Mouse (Mus musculus) liver, embryonic 12.5 days (tissue): ENCODE results near the gene Mknk1. TPM values are rescaled to one million over a fixed set of nuclear protein-coding genes. Genes with fewer than 3 reads are reported as not detected.
A peak's percentile ranks its signal among the peaks of the same experiment; 100 is the strongest.

Experiments
- ATAC-seq: fragments of 200-750 bp; cut with Nextera tagmentation; 2 replicates; pipeline ENCODE4 v1.8.0; 2017; ENCODE audit warnings: moderate number of reproducible peaks, mild to moderate bottlenecking, moderate library complexity
- H3K27ac ChIP-seq: fragments of 300-500 bp; sonication (generic); 2 replicates; pipeline ENCODE4 v1.5.1; 2016; ENCODE audit warnings: mild to moderate bottlenecking
- H3K27me3 ChIP-seq: fragments of 300-500 bp; sonication (generic); replicated peaks from 2 replicates; pipeline ENCODE4 v1.6.1; 2016; ENCODE audit warnings: mild to moderate bottlenecking, moderate library complexity
- H3K36me3 ChIP-seq: fragments of 300-500 bp; sonication (generic); 2 replicates; pipeline ENCODE4 v1.6.1; 2016; ENCODE audit warnings: mild to moderate bottlenecking, moderate library complexity
- H3K4me1 ChIP-seq: fragments of 300-500 bp; sonication (generic); 2 replicates; pipeline ENCODE4 v1.6.1; 2016
- H3K4me2 ChIP-seq: fragments of 300-500 bp; sonication (generic); 2 replicates; pipeline ENCODE4 v1.6.1; 2016; ENCODE audit warnings: mild to moderate bottlenecking, moderate library complexity
- H3K4me3 ChIP-seq: fragments of 300-500 bp; sonication (generic); 2 replicates; pipeline ENCODE4 v1.5.1; 2016; ENCODE audit warnings: mild to moderate bottlenecking, moderate library complexity
- H3K9ac ChIP-seq: fragments of 300-500 bp; sonication (generic); 2 replicates; pipeline ENCODE4 v1.6.1; 2016; ENCODE audit warnings: mild to moderate bottlenecking, moderate library complexity
- H3K9me3 ChIP-seq: fragments of 300-500 bp; sonication (generic); replicated peaks from 2 replicates; pipeline ENCODE4 v1.6.1; 2016; ENCODE audit warnings: mild to moderate bottlenecking, moderate library complexity
- WGBS: fragments of 180-500 bp; shearing (Covaris S2); methylation state at CpG from one replicate; pipeline ENCODE4 v1.1.7; 2016; ENCODE audit not compliant: insufficient replicate concordance; 5-methylcytosine and 5-hydroxymethylcytosine counted together
- polyA plus RNA-seq: library from polyadenylated mRNA; unstranded; fragments of >200 nt; fragmentation: Nextera tagmentation; extraction: Ambion mirVana; gene quantifications from 2 replicates; pipeline ENCODE4 v1.2.1, GENCODE M21; 2016

Gene Mknk1
- polyA plus RNA-seq, 1 experiment from 2014 or later: 45.2 TPM

GRCm38 (mm10) chr4:115869512-115870210 is 30.7 kb downstream of the Mknk1 start:
- no peaks in the 10 kb centered on the region for H3K27me3 ChIP-seq
- H3K4me1 ChIP-seq: no peaks in the 10 kb centered on the region
- peaks cover 97% of the 10 kb centered on the region for H3K36me3 ChIP-seq
- no peak overlapping the region for H3K27ac ChIP-seq
- WGBS: 73% methylated on average over 16 of the region's 16 CpGs
- H3K4me3 ChIP-seq: no peak overlapping the region
- no peaks in the 10 kb centered on the region for H3K9me3 ChIP-seq
- no peak overlapping the region for H3K9ac ChIP-seq
- no peak for ATAC-seq
- no peak overlapping the region for H3K4me2 ChIP-seq

DNA sequence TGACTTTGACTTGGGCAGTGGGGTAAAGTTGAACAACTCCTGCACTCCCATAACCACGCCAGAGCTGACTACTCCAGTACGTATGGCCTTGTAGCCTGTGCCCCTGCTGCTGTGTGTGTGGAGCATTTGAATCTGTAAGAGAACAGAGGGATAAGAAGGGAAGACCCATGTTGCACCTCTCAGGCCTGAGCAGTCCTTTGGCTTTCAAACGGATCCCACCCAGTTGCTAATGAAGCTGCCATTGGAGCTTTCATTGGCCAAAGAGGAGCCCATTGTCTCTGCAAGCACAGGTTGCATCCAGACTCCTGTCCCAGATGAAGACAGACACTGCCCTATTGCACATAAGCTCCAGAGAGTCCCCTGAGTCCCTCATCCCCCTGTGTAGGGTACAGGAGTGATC is 34.2 kb downstream of the Mknk1 start:
- no peak for ATAC-seq

GRCm38 (mm10) chr4:115878216-115878678 is 39.2 kb downstream of the Mknk1 start:
- H3K27ac ChIP-seq: no peak overlapping the region
- WGBS: 44% methylated on average over 11 of the region's 11 CpGs
- 0 out of 2 replicates have a peak, but pooled peaks cover 4% of the 10 kb centered on the region for H3K4me1 ChIP-seq
- H3K4me3 ChIP-seq: no peak overlapping the region
- peaks cover 10% of the 10 kb centered on the region for H3K27me3 ChIP-seq
- H3K9ac ChIP-seq: no peak overlapping the region; the same call in 1 of the 2 replicates
- no peak for ATAC-seq
- H3K36me3 ChIP-seq: peaks cover 55% of the 10 kb centered on the region
- H3K9me3 ChIP-seq: no peaks in the 10 kb centered on the region
- no peak overlapping the region for H3K4me2 ChIP-seq

More for the DNA sequence above, 34.2 kb downstream of the Mknk1 start:
- Histone ChIP-seq H3K4me1 (0 out of 2 replicates have a peak, but pooled peaks cover 4% of the 10 kb centered on the region), H3K36me3 (peaks cover 99% of the 10 kb centered on the region), H3K9me3 (no peaks in the 10 kb centered on the region), H3K27me3 (no peaks in the 10 kb centered on the region), H3K27ac (no peak overlapping the region), H3K9ac (no peak overlapping the region), H3K4me3 (no peak overlapping the region), H3K4me2 (no peak overlapping the region)
- 87% methylated on average over 3 of the region's 3 CpGs for WGBS

DNA sequence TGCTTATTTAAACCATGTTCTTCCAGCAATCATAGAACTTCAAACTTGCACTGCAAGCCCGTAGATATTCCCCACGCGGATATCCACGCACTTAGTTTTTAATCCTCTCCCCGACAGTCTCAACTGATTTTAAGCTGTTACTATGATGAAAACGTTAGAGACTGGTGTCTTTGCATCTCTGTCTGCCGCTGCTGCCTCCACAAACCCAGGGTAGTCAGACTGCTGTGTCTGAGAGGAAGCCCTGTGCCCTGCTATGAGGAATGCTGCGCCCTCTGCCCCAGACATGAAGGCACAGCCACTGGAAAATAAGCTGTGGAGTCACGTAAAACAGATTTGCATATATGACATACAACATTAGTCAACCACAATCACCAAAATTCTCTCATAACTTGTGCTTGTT is 39.8 kb downstream of the Mknk1 start:
- no peak overlapping the region for H3K4me3 ChIP-seq
- peaks cover 50% of the 10 kb centered on the region for H3K36me3 ChIP-seq
- 59% methylated on average over 9 of the region's 9 CpGs for WGBS
- H3K4me2 ChIP-seq: no peak overlapping the region
- no peak for ATAC-seq
- no peak overlapping the region for H3K27ac ChIP-seq
- no peaks in the 10 kb centered on the region for H3K9me3 ChIP-seq
- peaks cover 16% of the 10 kb centered on the region for H3K27me3 ChIP-seq
- H3K4me1 ChIP-seq: 0 out of 2 replicates have a peak, but pooled peaks cover 4% of the 10 kb centered on the region
- no peak overlapping the region for H3K9ac ChIP-seq

DNA sequence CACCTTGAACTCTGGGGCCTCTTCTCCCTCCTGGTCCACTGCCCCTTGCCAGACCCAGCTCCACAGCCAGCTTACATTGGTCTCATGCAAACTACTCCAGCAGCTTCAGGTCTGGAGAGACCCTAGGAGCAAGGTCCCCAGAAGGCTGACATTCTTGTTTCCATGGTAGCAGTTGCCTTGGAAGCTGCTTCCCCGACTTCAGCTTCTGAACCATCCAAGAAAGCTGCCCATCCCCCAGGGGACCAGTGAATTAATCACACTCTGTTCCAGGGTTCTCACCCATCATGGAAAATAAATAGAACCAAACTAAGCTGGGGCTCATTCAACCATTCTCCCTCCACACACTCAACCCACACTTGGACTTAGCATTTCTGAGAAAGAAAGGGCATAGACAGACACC is 42.2 kb downstream of the Mknk1 start:
- Histone ChIP-seq H3K27ac (no peak overlapping the region), H3K9me3 (no peaks in the 10 kb centered on the region), H3K4me2 (no peak overlapping the region), H3K27me3 (peaks cover 29% of the 10 kb centered on the region), H3K4me1 (0 out of 2 replicates have a peak, but pooled peaks cover 4% of the 10 kb centered on the region), H3K36me3 (peaks cover 26% of the 10 kb centered on the region), H3K4me3 (no peak overlapping the region), H3K9ac (no peak overlapping the region)
- ATAC-seq: no peak
- WGBS: 46% methylated on average over 1 of the region's 1 CpGs

- Histone ChIP-seq H3K27me3 (peaks cover 37% of the 10 kb centered on the region), H3K4me3 (no peak overlapping the region), H3K9me3 (no peaks in the 10 kb centered on the region), H3K27ac (no peak overlapping the region), H3K9ac (no peak overlapping the region), H3K4me2 (no peak overlapping the region), H3K36me3 (peaks cover 16% of the 10 kb centered on the region), H3K4me1 (0 out of 2 replicates have a peak, but pooled peaks cover 4% of the 10 kb centered on the region)
- ATAC-seq: no peak
- 43% methylated on average over 4 of the region's 4 CpGs for WGBS
These were observed 43.2 kb downstream of the Mknk1 start for GRCm38 (mm10) chr4:115882195-115882594.

GRCm38 (mm10) chr4:115884022-115884421 is 45.0 kb downstream of the Mknk1 start, which contains the start of gene Kncn:
Gene Kncn, plus strand, starts transcription at chr4:115884400.
- WGBS: 57% methylated on average over 6 of the region's 6 CpGs
- no peak within 1 kb of the TSS for H3K27ac ChIP-seq
- H3K27me3 ChIP-seq: peaks cover 47% of the 10 kb centered on the region
- no peaks in the 10 kb centered on the region for H3K4me1 ChIP-seq
- no peak within 1 kb of the TSS for H3K9ac ChIP-seq
- no peak within 1 kb of the TSS for H3K4me2 ChIP-seq
- no peak within 1 kb of the TSS for H3K4me3 ChIP-seq
- H3K9me3 ChIP-seq: no peaks in the 10 kb centered on the region
- H3K36me3 ChIP-seq: no peaks in the 10 kb centered on the region
- no peak for ATAC-seq

DNA sequence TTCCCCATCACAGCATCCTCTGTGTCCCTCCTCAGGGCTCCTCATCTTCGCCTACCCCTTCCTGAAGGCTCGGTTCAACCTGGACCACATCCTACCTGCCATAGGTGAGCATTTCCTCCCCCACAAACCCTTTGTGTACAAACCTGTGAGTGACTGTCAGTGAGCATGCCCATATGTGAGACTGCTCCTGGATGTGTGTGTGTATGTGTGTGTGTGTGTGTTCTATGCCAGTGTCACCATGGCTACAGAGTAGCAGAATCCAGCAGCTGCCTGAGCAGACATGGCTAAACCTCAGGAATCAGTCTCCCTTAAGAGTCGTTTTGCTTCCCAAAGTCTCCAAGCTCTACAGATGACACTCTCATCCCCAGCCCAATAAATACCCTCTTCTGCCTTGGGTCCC is 46.8 kb downstream of the Mknk1 start:
- H3K4me1 ChIP-seq: 0 out of 2 replicates have a peak, but pooled peaks cover 2% of the 10 kb centered on the region
- H3K27ac ChIP-seq: no peak overlapping the region
- no peak overlapping the region for H3K9ac ChIP-seq
- no peaks in the 10 kb centered on the region for H3K36me3 ChIP-seq
- no peak overlapping the region for H3K4me2 ChIP-seq
- 56% methylated on average over 3 of the region's 3 CpGs for WGBS
- H3K4me3 ChIP-seq: no peak overlapping the region
- no peaks in the 10 kb centered on the region for H3K9me3 ChIP-seq
- peaks cover 65% of the 10 kb centered on the region for H3K27me3 ChIP-seq
- ATAC-seq: no peak

DNA sequence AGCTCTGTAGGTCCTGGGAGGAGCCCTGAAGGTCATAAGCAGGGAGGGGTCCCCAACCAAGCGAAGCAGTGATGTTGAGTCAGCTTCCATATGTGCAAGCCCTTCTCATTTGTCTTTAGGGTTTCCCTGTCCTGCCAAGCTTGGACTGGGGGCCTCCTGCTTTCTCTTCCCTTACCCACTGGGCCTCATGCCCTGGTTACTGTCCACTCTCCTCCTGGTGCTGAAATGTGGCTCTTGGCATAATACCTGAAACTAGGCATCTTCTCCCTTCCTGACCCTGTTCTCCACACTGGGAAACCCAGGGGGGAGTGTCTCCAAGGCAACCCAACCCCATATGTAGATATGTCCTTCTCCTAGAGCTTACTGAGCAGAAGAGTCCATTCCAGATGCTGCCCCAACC is 47.9 kb downstream of the Mknk1 start:
- whole genome bisulfite sequencing: 39% methylated on average over 1 of the region's 1 CpGs
- Histone ChIP-seq H3K9ac (no peak overlapping the region), H3K9me3 (no peaks in the 10 kb centered on the region), H3K27ac (no peak overlapping the region), H3K36me3 (no peaks in the 10 kb centered on the region), H3K27me3 (peaks cover 76% of the 10 kb centered on the region), H3K4me3 (no peak overlapping the region), H3K4me2 (no peak overlapping the region), H3K4me1 (0 out of 2 replicates have a peak, but pooled peaks cover 2% of the 10 kb centered on the region)
- ATAC-seq: no peak

GRCm38 (mm10) chr4:115890066-115890465 is 51.1 kb downstream of the Mknk1 start:
- Histone ChIP-seq H3K27ac (no peak overlapping the region), H3K27me3 (peaks cover 74% of the 10 kb centered on the region)

DNA sequence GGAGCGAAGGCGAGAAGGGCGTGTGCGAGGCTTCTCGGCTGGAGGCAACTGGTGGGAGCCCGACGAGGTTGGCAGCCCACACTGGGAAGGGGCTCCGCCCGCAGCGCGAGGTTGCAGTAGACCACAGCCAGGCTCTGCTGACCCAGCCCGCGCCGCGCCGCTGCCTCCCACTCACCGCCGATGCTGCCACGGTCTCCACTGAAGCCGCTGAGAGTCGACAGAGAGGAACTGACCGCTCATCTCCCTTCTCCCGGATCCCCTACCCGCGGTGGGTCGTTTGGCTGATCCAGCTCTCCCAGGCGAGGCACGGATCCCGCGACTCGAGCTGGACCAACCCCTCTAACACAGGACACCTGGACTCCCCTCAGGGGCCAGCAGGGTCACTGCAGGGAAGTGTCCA is 51.6 kb downstream of the Mknk1 start, which contains the start of gene 6430628N08Rik:
6430628N08Rik (plus strand) TSS at position 113 of the 400 bp plus-strand sequence.
- H3K27me3 ChIP-seq: peaks cover 74% of the 10 kb centered on the region
- no peak for ATAC-seq
- 6% methylated on average over 31 of the region's 31 CpGs for WGBS

More at GRCm38 (mm10) chr4:115890066-115890465, 51.1 kb downstream of the Mknk1 start:
- no peak for ATAC-seq
- Histone ChIP-seq H3K4me1 (0 out of 2 replicates have a peak, but pooled peaks cover 2% of the 10 kb centered on the region), H3K4me3 (no peak overlapping the region), H3K9ac (no peak overlapping the region), H3K9me3 (no peaks in the 10 kb centered on the region), H3K4me2 (peak overlapping the region; percentile 50), H3K36me3 (no peaks in the 10 kb centered on the region)
- WGBS: 15% methylated on average over 6 of the region's 6 CpGs

GRCm38 (mm10) chr4:115894281-115894680 is 55.3 kb downstream of the Mknk1 start:
- no peak for ATAC-seq
- 35% methylated on average over 3 of the region's 3 CpGs for WGBS
- Histone ChIP-seq H3K9me3 (no peaks in the 10 kb centered on the region), H3K4me3 (no peak overlapping the region), H3K36me3 (no peaks in the 10 kb centered on the region), H3K4me2 (no peak overlapping the region), H3K9ac (no peak overlapping the region), H3K4me1 (0 out of 2 replicates have a peak, but pooled peaks cover 8% of the 10 kb centered on the region), H3K27ac (no peak overlapping the region), H3K27me3 (peaks cover 85% of the 10 kb centered on the region)

More for the DNA sequence above, 51.6 kb downstream of the Mknk1 start, which contains the start of gene 6430628N08Rik:
- Histone ChIP-seq H3K27ac (no peak within 1 kb of the TSS), H3K9me3 (no peaks in the 10 kb centered on the region), H3K4me1 (0 out of 2 replicates have a peak, but pooled peaks cover 2% of the 10 kb centered on the region), H3K36me3 (no peaks in the 10 kb centered on the region), H3K4me3 (no peak within 1 kb of the TSS), H3K4me2 (peak within 1 kb of the TSS; percentile 50), H3K9ac (no peak within 1 kb of the TSS)
